Mouse (Mus musculus): ENCODE data around the gene Trim2. TPM values are rescaled to one million over a fixed set of nuclear protein-coding genes. Genes with fewer than 3 reads are reported as not detected.

The Trim2 gene
- polyA plus RNA-seq, 1 experiment: 20.6 TPM

GRCm38 (mm10) chr3:84293666-84294595, 12.7 kb downstream of the Trim2 start:
- H3K27ac ChIP-seq (ENCODE audit: insufficient read depth, low read length): no peak overlapping the region
- no peak overlapping the region for H3K4me3 ChIP-seq (ENCODE audit: insufficient read depth, low read length)
- TF ChIP-seq CTCF (IDR thresholded peaks at IDR 0.05; ENCODE audit: borderline replicate concordance, insufficient read depth, low read length): no peak
- TF ChIP-seq POLR2A (IDR thresholded peaks at IDR 0.05; ENCODE audit: low read depth, low read length): no peak
- no peaks in the 10 kb centered on the region for H3K4me1 ChIP-seq (ENCODE audit: control insufficient read depth, insufficient read depth, low read length)

GRCm38 (mm10) chr3:84292238-84292637, 14.4 kb downstream of the Trim2 start:
- Histone ChIP-seq H3K27ac (ENCODE audit: insufficient read depth, low read length) (no peak overlapping the region), H3K4me3 (ENCODE audit: insufficient read depth, low read length) (no peak overlapping the region), H3K4me1 (ENCODE audit: control insufficient read depth, insufficient read depth, low read length) (no peaks in the 10 kb centered on the region)
- no peak for TF ChIP-seq POLR2A (IDR thresholded peaks at IDR 0.05; ENCODE audit: low read depth, low read length)
- TF ChIP-seq CTCF (IDR thresholded peaks at IDR 0.05; ENCODE audit: borderline replicate concordance, insufficient read depth, low read length): no peak

- H3K4me3 ChIP-seq (ENCODE audit: insufficient read depth, low read length): no peak overlapping the region
- H3K27ac ChIP-seq (ENCODE audit: insufficient read depth, low read length): no peak overlapping the region
- H3K4me1 ChIP-seq (ENCODE audit: control insufficient read depth, insufficient read depth, low read length): no peaks in the 10 kb centered on the region
- TF ChIP-seq CTCF (IDR thresholded peaks at IDR 0.05; ENCODE audit: borderline replicate concordance, insufficient read depth, low read length) (no peak), POLR2A (IDR thresholded peaks at IDR 0.05; ENCODE audit: low read depth, low read length) (no peak)
Measured at GRCm38 (mm10) chr3:84288931-84289330, 17.7 kb downstream of the Trim2 start.

DNA sequence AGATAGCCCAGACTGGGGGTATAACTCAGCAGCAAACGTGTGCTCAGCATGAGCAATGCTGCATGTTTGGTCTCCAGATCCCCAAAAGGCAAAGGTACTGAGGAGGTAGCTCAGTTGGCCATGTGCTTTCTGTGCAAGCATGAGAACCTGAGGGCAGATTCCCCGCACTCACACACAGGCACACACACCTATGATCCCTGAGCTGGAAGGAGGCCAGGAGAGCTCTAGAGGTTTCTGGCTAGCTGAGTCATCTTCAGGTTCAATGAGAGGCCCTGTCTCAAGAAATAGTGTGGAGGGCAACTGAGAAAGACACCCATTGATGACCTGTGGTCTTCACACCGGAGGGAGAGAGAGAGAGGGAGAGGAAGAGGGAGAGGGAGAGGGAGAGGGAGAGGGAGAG, 19.4 kb downstream of the Trim2 start:
- Histone ChIP-seq H3K4me3 (ENCODE audit: insufficient read depth, low read length) (no peak overlapping the region), H3K4me1 (ENCODE audit: control insufficient read depth, insufficient read depth, low read length) (no peaks in the 10 kb centered on the region), H3K27ac (ENCODE audit: insufficient read depth, low read length) (no peak overlapping the region)
- TF ChIP-seq POLR2A (IDR thresholded peaks at IDR 0.05; ENCODE audit: low read depth, low read length) (no peak), CTCF (IDR thresholded peaks at IDR 0.05; ENCODE audit: borderline replicate concordance, insufficient read depth, low read length) (no peak)

DNA sequence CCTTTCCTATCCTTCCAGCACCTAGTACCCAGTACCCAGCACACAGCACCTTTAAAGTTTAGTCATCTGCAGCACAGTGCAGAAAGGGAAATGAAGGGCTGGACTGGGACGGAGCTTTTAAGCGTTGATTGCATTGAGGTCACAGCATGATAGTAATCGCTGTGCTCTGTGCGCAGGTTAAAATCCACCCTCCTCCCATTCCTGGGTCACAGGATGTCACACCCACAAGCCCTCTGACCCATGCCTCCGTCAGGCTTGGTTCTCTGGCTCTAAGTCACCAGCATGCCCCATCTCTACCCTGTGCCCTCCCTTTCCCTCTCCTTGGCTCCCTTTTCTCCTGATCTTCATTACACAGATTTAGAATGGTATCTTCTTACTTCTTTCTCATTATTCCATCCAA, 20.4 kb downstream of the Trim2 start:
- H3K27ac ChIP-seq (ENCODE audit: insufficient read depth, low read length): no peak overlapping the region
- TF ChIP-seq CTCF (IDR thresholded peaks at IDR 0.05; ENCODE audit: borderline replicate concordance, insufficient read depth, low read length) (no peak), POLR2A (IDR thresholded peaks at IDR 0.05; ENCODE audit: low read depth, low read length) (no peak)
- H3K4me1 ChIP-seq (ENCODE audit: control insufficient read depth, insufficient read depth, low read length): no peaks in the 10 kb centered on the region
- no peak overlapping the region for H3K4me3 ChIP-seq (ENCODE audit: insufficient read depth, low read length)

DNA sequence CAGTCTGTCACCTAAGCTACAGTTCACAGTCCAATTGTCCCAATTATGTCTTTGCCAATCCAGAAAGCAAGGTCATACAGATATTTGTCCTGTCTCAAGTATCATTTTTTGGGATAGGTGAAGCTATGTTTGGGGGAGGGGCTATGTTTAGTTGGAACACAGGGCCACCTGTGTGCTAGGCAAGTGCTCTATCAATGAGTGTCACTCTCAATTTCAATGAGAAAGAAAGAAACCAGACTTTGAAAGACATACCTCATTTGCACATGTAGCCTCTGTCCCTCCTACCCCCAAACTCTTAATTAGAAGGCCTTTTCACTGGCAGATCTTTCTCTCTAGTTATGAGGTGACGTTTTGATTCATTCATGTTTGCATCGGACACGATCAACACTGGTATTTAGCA, 21.9 kb downstream of the Trim2 start:
- Histone ChIP-seq H3K27ac (ENCODE audit: insufficient read depth, low read length) (no peak overlapping the region), H3K4me3 (ENCODE audit: insufficient read depth, low read length) (no peak overlapping the region), H3K4me1 (ENCODE audit: control insufficient read depth, insufficient read depth, low read length) (no peaks in the 10 kb centered on the region)

DNA sequence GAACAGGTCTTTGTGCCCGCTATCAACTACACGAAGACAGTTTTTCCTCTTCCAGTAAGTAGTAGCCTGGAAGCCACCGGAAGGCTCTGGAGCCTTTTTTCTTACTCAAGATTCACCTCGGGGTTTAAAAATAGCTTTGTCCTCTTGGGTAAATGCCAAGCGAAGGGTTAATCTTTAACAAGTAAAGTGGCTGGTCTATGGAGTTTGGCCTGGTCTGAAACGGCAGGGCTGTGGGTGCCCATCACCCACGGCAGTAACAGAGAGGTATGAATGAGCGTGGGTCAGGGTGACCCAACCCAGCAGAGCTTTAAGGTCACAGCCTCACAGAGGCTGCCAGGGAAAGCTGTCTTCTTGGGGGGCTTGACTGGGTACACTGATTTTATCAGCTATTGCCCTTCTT, 23.2 kb downstream of the Trim2 start:
- TF ChIP-seq POLR2A (IDR thresholded peaks at IDR 0.05; ENCODE audit: low read depth, low read length): no peak
- TF ChIP-seq CTCF (IDR thresholded peaks at IDR 0.05; ENCODE audit: borderline replicate concordance, insufficient read depth, low read length): no peak
- Histone ChIP-seq H3K27ac (ENCODE audit: insufficient read depth, low read length) (no peak overlapping the region), H3K4me3 (ENCODE audit: insufficient read depth, low read length) (no peak overlapping the region), H3K4me1 (ENCODE audit: control insufficient read depth, insufficient read depth, low read length) (no peaks in the 10 kb centered on the region)

More for the DNA sequence above, 21.9 kb downstream of the Trim2 start:
- TF ChIP-seq CTCF (IDR thresholded peaks at IDR 0.05; ENCODE audit: borderline replicate concordance, insufficient read depth, low read length) (no peak), POLR2A (IDR thresholded peaks at IDR 0.05; ENCODE audit: low read depth, low read length) (no peak)

DNA sequence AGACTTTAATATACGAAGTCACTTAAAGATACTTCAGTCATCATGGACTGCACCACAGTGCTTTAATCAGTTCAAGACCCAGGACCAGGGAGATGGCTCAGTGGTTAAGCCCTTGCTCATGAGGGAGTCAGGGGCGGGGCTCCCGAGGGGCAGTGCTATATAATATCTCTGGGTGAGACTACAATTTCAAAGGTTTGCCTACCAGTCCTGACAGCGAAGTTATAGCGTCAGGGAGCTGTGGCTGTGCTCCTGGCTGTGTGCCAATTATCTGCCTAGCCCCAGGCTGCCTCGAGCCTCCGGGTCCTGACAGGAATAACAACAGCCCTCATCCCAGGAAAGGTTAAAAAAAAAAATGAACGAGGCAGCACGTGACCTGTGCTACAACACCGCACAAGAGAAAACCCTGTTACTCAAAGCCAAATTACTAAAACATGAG, 24.7 kb downstream of the Trim2 start:
- Histone ChIP-seq H3K4me1 (ENCODE audit: control insufficient read depth, insufficient read depth, low read length) (no peaks in the 10 kb centered on the region), H3K4me3 (ENCODE audit: insufficient read depth, low read length) (no peak overlapping the region), H3K27ac (ENCODE audit: insufficient read depth, low read length) (no peak overlapping the region)
- TF ChIP-seq CTCF (IDR thresholded peaks at IDR 0.05; ENCODE audit: borderline replicate concordance, insufficient read depth, low read length) (no peak), POLR2A (IDR thresholded peaks at IDR 0.05; ENCODE audit: low read depth, low read length) (no peak)

DNA sequence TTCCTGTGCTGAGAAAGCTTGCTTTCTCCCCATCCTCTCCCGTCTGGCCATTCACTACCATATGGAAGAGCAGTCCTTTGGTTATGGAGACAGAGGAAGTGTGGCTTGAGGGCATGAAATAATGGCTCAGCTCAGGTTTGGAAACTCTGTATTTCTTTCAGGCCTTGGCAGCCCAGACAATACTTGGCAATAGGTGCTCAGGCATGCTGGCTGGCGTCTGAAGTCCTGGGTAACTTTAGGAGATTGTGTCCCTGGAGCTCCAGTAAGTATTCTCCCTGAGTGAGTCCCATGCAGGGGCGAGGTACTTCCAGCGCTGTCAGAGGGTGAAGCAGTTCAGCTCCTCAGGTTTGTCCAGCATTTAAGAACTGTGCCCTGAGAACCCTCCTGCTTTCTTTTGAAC, 27.9 kb downstream of the Trim2 start:
- H3K4me3 ChIP-seq (ENCODE audit: insufficient read depth, low read length): no peak overlapping the region
- TF ChIP-seq POLR2A (IDR thresholded peaks at IDR 0.05; ENCODE audit: low read depth, low read length) (no peak), CTCF (IDR thresholded peaks at IDR 0.05; ENCODE audit: borderline replicate concordance, insufficient read depth, low read length) (no peak)
- H3K27ac ChIP-seq (ENCODE audit: insufficient read depth, low read length): no peak overlapping the region
- no peaks in the 10 kb centered on the region for H3K4me1 ChIP-seq (ENCODE audit: control insufficient read depth, insufficient read depth, low read length)

GRCm38 (mm10) chr3:84275124-84275523, 31.6 kb downstream of the Trim2 start:
- no peak overlapping the region for H3K27ac ChIP-seq (ENCODE audit: insufficient read depth, low read length)
- no peaks in the 10 kb centered on the region for H3K4me1 ChIP-seq (ENCODE audit: control insufficient read depth, insufficient read depth, low read length)
- TF ChIP-seq CTCF (IDR thresholded peaks at IDR 0.05; ENCODE audit: borderline replicate concordance, insufficient read depth, low read length) (no peak), POLR2A (IDR thresholded peaks at IDR 0.05; ENCODE audit: low read depth, low read length) (no peak)
- H3K4me3 ChIP-seq (ENCODE audit: insufficient read depth, low read length): no peak overlapping the region
